Mouse (Mus musculus) erythroblast, adult 5-6 weeks (primary cell): Measurements from ENCODE around the gene Ankrd54. TPM values are rescaled to one million over a fixed set of nuclear protein-coding genes. Genes with fewer than 3 reads are reported as not detected.
"Not testable (repeated sequence)": the region's sequence is repeated elsewhere in the genome, so short reads cannot be mapped to it uniquely, and the experiment has no call there.

Source experiments
- ATAC-seq: replicated peaks from 2 replicates; pipeline ENCODE4 v1.8.0; 2016; ENCODE audit warnings: moderate number of reproducible peaks, mild to moderate bottlenecking, moderate TSS enrichment, inconsistent platforms; ENCODE audit not compliant: poor library complexity, low FRiP score, severe bottlenecking
- total RNA-seq, 2 experiments: library from RNA; stranded (forward) in 1 of 2; stranded (reverse) in 1 of 2; fragments of 150-400 nt in 1 of 2; fragments of 200-764, 138-1000 nt in 1 of 2; gene quantifications; 2 replicates each; pipeline versions ENCODE4 v1.2.3 to v1.2.4; 2015 to 2017; ENCODE audit warnings: low replicate concordance in 2 of 2

The Ankrd54 gene
- total RNA-seq, 2 experiments from 2014 or later: 11.4 to 20.0 TPM

- ATAC-seq: no peak
Measured at GRCm38 (mm10) chr15:79050160-79050845, 12.4 kb downstream of the Ankrd54 start.

DNA sequence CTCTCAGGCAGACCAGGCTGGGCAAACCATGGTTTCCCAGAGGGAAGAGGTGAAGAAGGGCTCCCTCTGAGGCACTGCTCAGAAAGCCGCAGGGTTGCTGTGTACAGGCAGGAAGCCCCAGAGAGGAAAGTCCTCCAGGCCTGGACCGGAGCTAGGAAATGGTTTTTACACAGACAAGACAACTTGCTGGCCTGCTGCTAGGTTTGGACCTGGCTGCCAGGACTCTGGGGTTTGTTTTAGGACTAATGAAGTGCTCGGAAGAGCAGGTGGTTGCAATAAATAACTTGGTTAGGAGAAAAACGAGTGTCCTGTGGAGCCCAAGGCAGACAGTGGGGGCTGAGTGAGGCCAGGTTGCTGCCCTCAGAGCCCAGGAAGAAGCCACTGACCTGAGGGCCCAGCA lies 14.5 kb downstream of the Ankrd54 start:
- ATAC-seq: no peak

DNA sequence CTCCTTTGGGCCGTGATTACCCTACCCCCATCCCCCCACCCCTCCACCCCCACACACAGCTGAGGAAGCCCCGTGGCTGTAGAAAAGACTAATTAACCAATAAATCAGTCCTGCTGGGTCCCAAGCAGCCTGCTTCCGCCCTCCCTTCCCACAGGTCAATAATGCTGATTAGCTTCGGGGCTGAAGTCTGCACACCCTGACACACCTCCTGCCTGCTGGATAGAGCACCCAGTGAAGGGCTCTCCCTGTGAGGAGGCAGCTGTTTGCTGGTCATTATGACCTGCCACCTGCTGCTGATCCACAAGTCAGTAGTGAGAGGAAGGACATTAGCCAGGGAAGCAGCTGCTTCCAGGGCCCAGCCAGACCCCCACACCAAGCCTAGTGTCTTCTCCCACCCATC lies 17.9 kb downstream of the Ankrd54 start:
- ATAC-seq: no peak

DNA sequence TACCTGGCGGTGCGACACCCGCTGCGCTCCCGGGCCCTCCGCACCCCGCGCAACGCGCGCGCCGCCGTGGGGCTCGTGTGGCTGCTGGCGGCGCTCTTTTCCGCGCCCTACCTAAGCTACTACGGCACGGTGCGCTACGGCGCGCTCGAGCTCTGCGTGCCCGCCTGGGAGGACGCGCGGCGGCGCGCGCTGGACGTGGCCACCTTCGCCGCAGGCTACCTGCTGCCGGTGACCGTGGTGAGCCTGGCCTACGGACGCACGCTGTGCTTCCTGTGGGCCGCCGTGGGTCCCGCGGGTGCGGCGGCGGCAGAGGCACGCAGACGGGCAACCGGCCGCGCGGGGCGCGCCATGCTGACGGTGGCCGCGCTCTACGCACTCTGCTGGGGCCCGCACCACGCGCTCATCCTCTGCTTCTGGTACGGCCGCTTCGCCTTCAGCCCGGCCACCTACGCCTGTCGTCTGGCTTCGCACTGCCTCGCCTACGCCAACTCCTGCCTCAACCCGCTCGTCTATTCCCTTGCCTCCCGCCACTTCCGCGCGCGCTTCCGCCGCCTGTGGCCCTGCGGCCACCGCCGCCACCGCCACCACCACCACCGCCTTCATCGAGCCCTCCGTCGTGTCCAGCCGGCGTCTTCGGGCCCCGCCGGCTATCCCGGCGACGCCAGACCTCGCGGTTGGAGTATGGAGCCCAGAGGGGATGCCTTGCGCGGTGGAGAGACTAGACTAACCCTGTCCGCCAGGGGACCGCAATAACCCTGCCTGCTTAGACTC lies 19.8 kb downstream of the Ankrd54 start:
- no peak for ATAC-seq

GRCm38 (mm10) chr15:79041585-79041984 lies 21.1 kb downstream of the Ankrd54 start, which contains the start of gene Galr3:
Gene Galr3, plus strand, starts transcription at chr15:79041885.
- no peak for ATAC-seq

DNA sequence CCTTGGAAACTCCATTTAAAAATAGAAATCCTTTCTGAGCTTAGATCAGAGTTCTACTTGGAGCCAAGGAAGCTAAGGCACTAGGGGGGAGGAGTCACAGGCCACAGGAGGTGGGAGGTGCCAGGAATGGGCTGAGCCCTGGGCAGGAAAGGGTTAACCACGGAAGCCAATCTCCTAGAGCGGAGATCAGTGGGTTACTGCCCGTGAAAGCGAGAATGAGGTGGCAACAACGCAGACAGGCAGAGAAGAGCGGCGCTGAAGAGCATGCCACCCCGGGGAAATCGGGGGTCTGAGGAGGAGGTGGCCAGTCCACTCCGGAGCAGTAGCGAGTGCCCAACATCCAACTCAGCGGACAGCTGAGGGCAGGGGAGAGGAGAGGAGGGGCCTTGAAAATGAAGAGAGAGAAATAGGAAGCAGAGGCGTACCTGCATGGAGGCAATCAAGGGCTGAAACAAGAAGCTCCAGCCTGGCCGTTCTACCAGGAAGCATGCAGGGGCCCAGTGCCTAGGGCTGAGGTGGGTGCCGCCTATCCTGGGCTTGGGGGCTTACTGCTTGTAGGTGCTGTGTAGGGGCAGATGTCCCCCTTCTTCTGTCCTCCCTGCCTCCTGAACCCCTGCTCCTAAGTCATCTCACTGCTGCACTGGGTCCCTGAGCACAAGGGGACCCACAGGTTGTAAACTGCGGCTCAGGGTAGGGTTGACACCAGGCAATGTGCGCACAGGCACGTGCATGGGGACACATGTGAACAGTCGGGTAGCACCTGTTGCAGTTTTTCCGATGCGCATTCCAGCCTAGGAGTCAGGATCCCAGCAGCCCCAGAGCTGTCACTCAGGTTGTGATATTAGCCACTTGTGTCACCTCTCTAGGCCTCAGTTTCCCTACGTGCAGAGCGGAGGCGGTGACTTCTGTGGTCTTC lies 21.9 kb downstream of the Ankrd54 start:
- ATAC-seq: no peak

DNA sequence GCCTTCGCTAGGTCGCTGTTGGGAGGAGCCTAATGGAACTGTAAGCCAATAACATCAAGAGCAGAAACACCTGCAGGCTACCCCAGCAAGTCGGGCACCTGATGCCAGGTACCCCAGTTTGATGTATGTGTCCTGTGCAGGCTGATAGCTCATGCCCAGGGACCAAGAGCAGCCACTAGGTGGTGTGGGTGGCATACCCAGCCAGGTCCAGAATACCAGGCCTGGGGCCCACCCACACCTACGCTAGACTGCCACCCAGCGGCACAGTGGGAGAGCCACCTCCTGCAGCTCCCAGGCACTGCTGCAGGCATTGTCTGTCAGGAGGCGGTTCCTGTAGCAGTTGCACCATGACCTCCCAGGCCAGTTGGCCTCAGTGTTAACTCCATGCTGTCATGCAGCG lies 23.8 kb downstream of the Ankrd54 start:
- ATAC-seq: peak; percentile 84

DNA sequence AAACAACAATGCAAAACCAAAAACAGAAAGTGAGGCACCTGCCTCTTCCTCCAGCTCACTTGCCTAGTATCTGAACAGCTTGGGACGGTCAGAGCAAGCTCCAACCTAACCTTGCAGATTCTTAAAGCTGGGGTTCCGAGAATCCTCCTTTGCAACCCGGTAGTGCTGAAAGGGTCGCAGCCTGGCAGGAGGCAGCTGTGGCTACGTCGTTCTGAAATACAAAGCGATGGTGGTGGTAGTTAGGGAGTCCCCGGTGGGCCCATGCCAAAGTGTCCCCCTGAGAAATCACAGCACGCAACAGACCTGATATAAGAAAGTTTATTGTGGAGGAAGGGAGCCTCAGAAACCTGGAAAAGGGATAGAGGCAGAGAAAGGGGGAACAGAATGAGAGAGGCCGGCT lies 24.4 kb downstream of the Ankrd54 start:
- ATAC-seq: no peak

GRCm38 (mm10) chr15:79037913-79038328 lies 24.8 kb downstream of the Ankrd54 start:
- ATAC-seq: peak; percentile 69

GRCm38 (mm10) chr15:79031908-79032307 lies 30.8 kb downstream of the Ankrd54 start:
- not testable (repeated sequence) for ATAC-seq

DNA sequence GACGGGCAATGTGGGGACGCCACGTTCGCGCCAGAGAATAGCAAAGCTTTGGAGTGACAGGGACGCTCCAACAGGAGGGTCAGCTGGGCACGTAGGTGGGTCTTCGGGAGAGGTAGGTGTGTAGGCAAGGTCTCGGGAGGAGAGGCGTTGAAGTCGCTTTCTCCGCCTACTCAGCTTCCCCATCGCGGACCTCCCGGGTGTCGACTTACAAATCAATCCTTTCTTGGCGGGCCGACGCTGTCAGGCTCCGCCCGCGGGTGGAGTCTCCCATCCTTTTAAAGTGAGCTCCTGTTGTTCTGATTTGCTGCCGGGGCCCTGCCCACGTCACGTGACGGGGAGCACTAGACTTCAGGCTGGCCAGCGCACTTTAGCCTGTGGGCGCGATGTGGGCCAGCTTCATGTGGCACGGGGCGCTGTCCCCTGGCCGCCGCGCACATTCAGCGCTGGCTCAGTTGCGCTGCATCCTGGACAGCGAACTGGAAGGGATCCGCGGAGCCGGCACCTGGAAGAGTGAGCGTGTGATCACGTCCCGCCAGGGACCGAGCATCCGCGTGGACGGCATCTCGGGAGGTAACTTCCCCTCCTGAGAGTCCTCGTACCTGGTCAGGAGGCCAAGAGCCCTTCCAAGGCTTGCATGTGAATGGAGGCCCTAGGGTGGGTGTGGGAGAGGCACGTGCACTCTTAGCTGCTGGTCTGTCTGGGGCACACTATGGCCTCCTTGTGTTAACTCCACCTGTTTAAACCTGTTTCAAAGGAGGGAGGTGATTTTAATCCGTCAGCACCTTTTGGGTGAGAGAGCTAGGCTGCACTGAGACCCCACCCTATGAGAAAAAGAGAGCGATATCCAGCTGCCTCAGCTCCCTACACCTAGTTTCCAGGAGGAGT lies 31.9 kb downstream of the Ankrd54 start:
- ATAC-seq: peak; percentile 58; the same call in 1 of the 2 replicates

DNA sequence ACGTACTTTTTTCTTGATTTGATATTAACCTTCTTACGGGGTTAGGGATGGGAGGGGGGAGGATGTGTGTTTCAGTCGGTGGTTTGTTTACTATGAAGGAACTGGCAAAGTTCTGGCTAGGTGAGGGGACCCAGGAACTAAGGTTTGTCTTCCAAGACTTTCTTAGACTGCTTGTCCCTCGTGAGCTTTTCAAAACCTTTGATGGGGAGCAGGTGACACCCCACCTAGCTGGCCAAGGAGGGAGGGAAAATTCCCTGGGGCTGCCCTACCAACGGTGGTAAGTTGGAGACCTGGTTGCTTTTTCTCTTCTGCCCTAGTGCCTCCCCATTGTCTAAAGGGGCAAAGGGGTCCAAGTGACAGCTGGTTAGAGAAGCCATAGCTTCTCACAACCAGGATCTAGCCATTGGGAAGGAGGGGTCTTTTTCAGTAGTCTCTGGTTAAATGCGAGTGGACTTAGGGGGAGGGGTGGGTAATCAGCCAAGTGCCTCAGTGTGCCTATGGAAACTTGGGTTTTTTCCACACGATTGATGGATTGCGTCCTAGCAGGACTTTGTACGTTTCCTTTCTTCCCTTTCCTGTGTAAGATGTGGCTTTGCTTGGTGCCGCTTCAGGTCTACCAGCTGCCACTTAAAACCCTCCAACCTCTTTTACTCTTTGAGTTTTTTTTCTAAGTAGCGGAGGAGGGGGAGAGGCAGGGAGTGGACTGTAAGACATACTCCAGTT lies 33.0 kb downstream of the Ankrd54 start:
- no peak for ATAC-seq

GRCm38 (mm10) chr15:79028823-79029484 lies 33.7 kb downstream of the Ankrd54 start:
- ATAC-seq: no peak

GRCm38 (mm10) chr15:79028237-79028738 lies 34.4 kb downstream of the Ankrd54 start, which contains the start of gene H1f0:
Gene H1f0, plus strand, starts transcription at chr15:79028450.
- no peak for ATAC-seq

DNA sequence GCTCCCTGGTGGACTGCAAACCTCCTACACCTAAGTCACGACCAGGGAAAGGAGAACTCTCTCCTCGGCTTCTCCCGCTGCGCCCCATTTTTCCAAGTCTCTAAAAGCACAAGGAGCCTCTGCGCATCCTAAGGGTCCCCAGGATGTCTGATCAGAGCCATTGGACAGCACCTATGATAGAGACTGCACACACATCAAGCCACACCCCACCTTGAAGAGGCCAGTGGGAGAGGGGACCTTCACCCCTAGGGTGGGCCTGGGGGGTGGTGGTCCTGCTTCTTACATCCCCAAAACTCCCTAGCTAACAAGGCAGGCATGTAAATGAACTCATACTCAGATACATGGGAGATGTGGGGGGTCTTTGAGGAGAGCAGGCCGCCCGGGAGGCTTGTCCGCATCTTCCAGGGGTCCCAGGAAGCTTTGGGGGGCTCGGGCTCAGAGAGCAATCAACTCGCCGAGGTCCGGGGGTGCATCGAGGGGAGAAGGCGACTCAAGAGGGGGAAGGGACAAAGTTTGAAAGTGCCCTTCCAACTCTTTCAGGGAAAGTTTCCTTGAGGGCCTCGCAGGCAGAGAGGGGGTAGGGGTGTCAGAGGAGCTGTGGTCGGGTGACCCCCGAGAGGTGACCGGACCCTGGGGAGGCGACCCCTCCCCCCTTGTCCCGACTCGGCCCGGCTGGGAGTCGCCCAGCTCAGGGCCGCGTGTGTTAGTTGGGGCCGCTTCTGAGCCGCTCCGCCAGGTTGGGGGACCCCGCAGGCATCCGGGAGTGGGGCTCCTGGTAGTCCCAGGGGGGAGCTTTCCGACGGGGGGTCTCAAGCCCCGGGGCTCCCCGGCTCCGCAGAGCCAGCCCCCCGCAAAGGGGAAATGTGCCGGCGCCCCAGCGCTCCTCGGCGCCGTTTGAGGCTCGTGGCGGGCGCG lies 35.1 kb downstream of the Ankrd54 start:
- ATAC-seq: no peak

GRCm38 (mm10) chr15:79026511-79027290 lies 36.0 kb downstream of the Ankrd54 start:
- no peak for ATAC-seq
